Mouse (Mus musculus) limb, embryonic 14.5 days (tissue): ENCODE results near the gene Epha6. TPM values are rescaled to one million over a fixed set of nuclear protein-coding genes. Genes with fewer than 3 reads are reported as not detected.

Experiments
- ATAC-seq: fragments of 200-750 bp; cut with Nextera tagmentation; 2 replicates; pipeline ENCODE4 v1.8.0; 2017; ENCODE audit warnings: low read depth, moderate number of reproducible peaks, moderate TSS enrichment; ENCODE audit not compliant: low FRiP score
- DNase-seq: peaks from one replicate; pipeline ENCODE4 v3.0.0-alpha.2; 2015; ENCODE audit warnings: low spot score
- H3K27ac ChIP-seq: fragments of 300-500 bp; sonication (generic); replicated peaks from 2 replicates; pipeline ENCODE4 v1.5.1; 2014; ENCODE audit warnings: low read depth, mild to moderate bottlenecking, low read length, moderate library complexity, mixed read lengths
- H3K27me3 ChIP-seq: fragments of 300-500 bp; sonication (generic); 2 replicates; pipeline ENCODE4 v1.6.1; 2014; ENCODE audit warnings: low read length, mixed read lengths; ENCODE audit not compliant: control insufficient read depth, insufficient read depth
- H3K36me3 ChIP-seq: fragments of 300-500 bp; sonication (generic); 2 replicates; pipeline ENCODE4 v1.6.1; 2014; ENCODE audit warnings: mild to moderate bottlenecking, low read length, moderate library complexity, mixed read lengths; ENCODE audit not compliant: control insufficient read depth, insufficient read depth
- H3K4me1 ChIP-seq: fragments of 300-500 bp; sonication (generic); 2 replicates; pipeline ENCODE4 v1.6.1; 2014; ENCODE audit warnings: antibody characterized with exemption, low read length, mixed read lengths; ENCODE audit not compliant: control insufficient read depth, insufficient read depth
- H3K4me2 ChIP-seq: fragments of 300-500 bp; sonication (generic); replicated peaks from 2 replicates; pipeline ENCODE4 v1.6.1; 2014; ENCODE audit warnings: low read depth, mild to moderate bottlenecking, low read length, moderate library complexity; ENCODE audit not compliant: severe bottlenecking
- H3K4me3 ChIP-seq: fragments of 300-500 bp; sonication (generic); replicated peaks from 2 replicates; pipeline ENCODE4 v1.5.1; 2014; ENCODE audit warnings: low read length
- H3K9ac ChIP-seq: fragments of 300-500 bp; sonication (generic); 2 replicates; pipeline ENCODE4 v1.6.1; 2014; ENCODE audit warnings: mild to moderate bottlenecking, low read depth, low read length, moderate library complexity; ENCODE audit not compliant: severe bottlenecking
- H3K9me3 ChIP-seq: fragments of 300-500 bp; sonication (generic); 2 replicates; pipeline ENCODE4 v1.6.1; 2016; ENCODE audit warnings: low read length; ENCODE audit not compliant: control insufficient read depth
- POLR2A ChIP-seq: fragments of 200-500 bp; IDR thresholded peaks from 2 replicates; pipeline ENCODE4 v1.8.0; 2012; ENCODE audit warnings: inconsistent platforms, mild to moderate bottlenecking, moderate library complexity, borderline replicate concordance; ENCODE audit not compliant: insufficient read depth, insufficient read length; ENCODE audit errors: extremely low read depth
- WGBS: fragments of 180-500 bp; shearing (Covaris S2); extraction: QIAGEN DNeasy Blood & Tissue Kit; methylation state at CpG from one replicate; pipeline ENCODE4 v1.1.7; 2014; 5-methylcytosine and 5-hydroxymethylcytosine counted together
- polyA plus RNA-seq, 2 experiments: library from polyadenylated mRNA; depleted of rRNA in 1 of 2; stranded (reverse) in 1 of 2; unstranded in 1 of 2; fragments of >200 nt; fragmentation: Nextera tagmentation in 1 of 2; extraction: Ambion mirVana in 1 of 2; gene quantifications; 2 replicates each; pipeline versions ENCODE4 v1.2.1 to v1.2.3; 2012 to 2014

Gene Epha6
- polyA plus RNA-seq, 2 experiments: 0.35 to 0.67 TPM

GRCm38 (mm10) chr16:60043809-60044208, 561.5 kb downstream of the Epha6 start:
- Histone ChIP-seq H3K4me2 (no peak overlapping the region), H3K9ac (no peak overlapping the region), H3K4me3 (no peak overlapping the region), H3K36me3 (no peaks in the 10 kb centered on the region), H3K4me1 (no peaks in the 10 kb centered on the region), H3K27ac (no peak overlapping the region), H3K27me3 (no peaks in the 10 kb centered on the region), H3K9me3 (no peaks in the 10 kb centered on the region)
- ATAC-seq: no peak
- no peak for DNase-seq
- 59% methylated on average over 1 of the region's 1 CpGs for WGBS
- TF ChIP-seq POLR2A: no peak

- WGBS: 65% methylated on average over 1 of the region's 1 CpGs
- ATAC-seq: no peak
Observed at GRCm38 (mm10) chr16:60028381-60028780, 577.0 kb downstream of the Epha6 start.

GRCm38 (mm10) chr16:60006857-60007568, 598.3 kb downstream of the Epha6 start:
- no peak overlapping the region for H3K27ac ChIP-seq
- TF ChIP-seq POLR2A: no peak
- H3K36me3 ChIP-seq: no peaks in the 10 kb centered on the region
- H3K4me3 ChIP-seq: no peak overlapping the region
- no peak for DNase-seq
- H3K27me3 ChIP-seq: no peaks in the 10 kb centered on the region
- 32% methylated on average over 2 of the region's 2 CpGs for WGBS
- no peaks in the 10 kb centered on the region for H3K4me1 ChIP-seq
- H3K4me2 ChIP-seq: no peak overlapping the region
- H3K9ac ChIP-seq: no peak overlapping the region
- no peaks in the 10 kb centered on the region for H3K9me3 ChIP-seq
- ATAC-seq: no peak

More at GRCm38 (mm10) chr16:60028381-60028780, 577.0 kb downstream of the Epha6 start:
- no peak for DNase-seq
- no peak overlapping the region for H3K4me2 ChIP-seq
- no peaks in the 10 kb centered on the region for H3K9me3 ChIP-seq
- no peak overlapping the region for H3K27ac ChIP-seq
- H3K36me3 ChIP-seq: no peaks in the 10 kb centered on the region
- no peak overlapping the region for H3K9ac ChIP-seq
- no peaks in the 10 kb centered on the region for H3K27me3 ChIP-seq
- no peaks in the 10 kb centered on the region for H3K4me1 ChIP-seq
- TF ChIP-seq POLR2A: no peak
- H3K4me3 ChIP-seq: no peak overlapping the region

- H3K27me3 ChIP-seq: no peaks in the 10 kb centered on the region
- no peaks in the 10 kb centered on the region for H3K36me3 ChIP-seq
- 66% methylated on average over 4 of the region's 4 CpGs for WGBS
- H3K4me1 ChIP-seq: no peaks in the 10 kb centered on the region
- no peak for TF ChIP-seq POLR2A
- H3K9ac ChIP-seq: no peak overlapping the region
- ATAC-seq (no peak), DNase-seq (no peak)
- no peak overlapping the region for H3K27ac ChIP-seq
- H3K9me3 ChIP-seq: no peaks in the 10 kb centered on the region
- H3K4me2 ChIP-seq: no peak overlapping the region
- no peak overlapping the region for H3K4me3 ChIP-seq
Observed at GRCm38 (mm10) chr16:59969816-59970215, 635.5 kb downstream of the Epha6 start.

- ATAC-seq: no peak
- H3K4me3 ChIP-seq: no peak overlapping the region
- H3K27ac ChIP-seq: no peak overlapping the region
- H3K36me3 ChIP-seq: no peaks in the 10 kb centered on the region
- no peaks in the 10 kb centered on the region for H3K9me3 ChIP-seq
- no peaks in the 10 kb centered on the region for H3K4me1 ChIP-seq
- TF ChIP-seq POLR2A: no peak
- no peak overlapping the region for H3K9ac ChIP-seq
- H3K27me3 ChIP-seq: no peaks in the 10 kb centered on the region
- no peak for DNase-seq
- WGBS: 82% methylated on average over 2 of the region's 2 CpGs
- no peak overlapping the region for H3K4me2 ChIP-seq
Observed at GRCm38 (mm10) chr16:59955731-59956130, 649.6 kb downstream of the Epha6 start.

GRCm38 (mm10) chr16:59923696-59924095, 681.6 kb downstream of the Epha6 start:
- ATAC-seq: no peak
- no peaks in the 10 kb centered on the region for H3K27me3 ChIP-seq

More at GRCm38 (mm10) chr16:59923696-59924095, 681.6 kb downstream of the Epha6 start:
- H3K9me3 ChIP-seq: no peaks in the 10 kb centered on the region
- no peaks in the 10 kb centered on the region for H3K36me3 ChIP-seq
- 94% methylated on average over 4 of the region's 4 CpGs for WGBS
- TF ChIP-seq POLR2A: no peak
- no peak overlapping the region for H3K4me2 ChIP-seq
- H3K27ac ChIP-seq: no peak overlapping the region
- H3K9ac ChIP-seq: no peak overlapping the region
- no peak for DNase-seq
- no peaks in the 10 kb centered on the region for H3K4me1 ChIP-seq
- H3K4me3 ChIP-seq: no peak overlapping the region
